ENCODE assay signal across 8 mouse cellular contexts in the genomic region with DNA sequence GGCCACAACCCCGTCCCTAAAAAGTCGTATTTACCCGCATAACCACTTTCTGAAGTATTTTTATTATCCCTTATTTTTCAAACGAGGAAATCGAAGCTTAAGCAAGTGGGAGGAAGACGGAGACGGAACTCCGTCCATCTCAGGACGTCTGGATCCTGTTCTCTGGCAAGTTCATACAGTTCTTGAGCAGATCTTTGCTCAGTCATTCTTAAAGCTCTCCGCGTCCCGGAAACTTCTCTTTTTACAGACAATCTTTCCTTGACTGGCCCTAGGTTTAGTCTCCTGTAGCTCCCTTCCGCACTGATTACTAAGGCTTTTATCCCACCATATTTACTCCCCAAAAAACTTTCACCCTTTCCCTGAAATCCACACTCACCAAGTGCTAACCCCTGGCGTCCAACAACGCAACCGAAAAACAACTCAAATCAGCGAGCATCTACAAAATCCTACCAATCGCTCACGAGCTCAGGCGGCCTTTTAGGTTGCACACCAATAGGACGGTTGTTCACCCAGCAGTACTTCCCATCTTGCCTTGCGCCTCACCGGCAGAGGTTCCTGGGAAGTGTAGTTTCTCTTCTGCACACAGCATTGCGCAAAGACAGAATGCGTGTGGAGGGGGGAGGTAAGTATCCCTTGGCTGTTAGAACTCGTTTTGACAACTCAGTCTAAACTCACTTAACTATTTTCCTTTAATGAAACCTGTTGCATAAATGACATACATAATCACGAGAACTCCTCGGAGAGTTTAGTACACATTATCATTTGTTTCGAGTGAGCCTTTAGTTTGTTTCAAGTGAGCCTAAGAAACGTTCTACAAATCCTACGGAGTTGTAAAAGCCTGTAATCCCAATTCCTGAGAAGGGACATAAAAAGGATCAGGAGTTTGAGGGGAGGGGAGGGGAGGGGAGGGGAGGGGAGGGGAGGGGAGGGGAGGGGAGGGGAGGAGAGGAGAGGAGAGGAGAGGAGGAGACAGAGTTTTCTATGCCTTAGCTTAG. TPM values are rescaled to one million over a fixed set of nuclear protein-coding genes. Genes with fewer than 3 reads are reported as not detected.
DNase-seq lines count a peak whose midpoint lies in the region; ATAC-seq lines count a peak whose summit lies in the region.

No protein-coding gene starts in this region.

- H3K36me3 ChIP-seq in intestine, embryonic 14.5 days (ENCODE audit: control insufficient read depth, insufficient read depth, low read length): peaks cover 10% of the 10 kb centered on the region

- intact Hi-C loops in left cerebral cortex, postnatal 14 days (cut with DNase I): no loop called here

- peaks cover 5% of the 10 kb centered on the region for H3K4me1 ChIP-seq in intestine, embryonic 14.5 days (replicated peaks; ENCODE audit: control insufficient read depth, insufficient read depth, low read length)

- H3K27me3 ChIP-seq in intestine, embryonic 14.5 days (replicated peaks; ENCODE audit: control insufficient read depth, insufficient read depth, low read length): no peaks in the 10 kb centered on the region

- peak; percentile 93 for ATAC-seq in intestine, embryonic 14.5 days (replicated peaks; ENCODE audit: low FRiP score, low TSS enrichment, low read depth)

- no peaks in the 10 kb centered on the region for H3K9me3 ChIP-seq in intestine, embryonic 14.5 days (ENCODE audit: control insufficient read depth, low read length)

- peak overlapping the region; percentile 78 for H3K4me3 ChIP-seq in intestine, embryonic 14.5 days (ENCODE audit: low read depth, low read length)

- 2% methylated on average over 31 of the region's 31 CpGs for WGBS in intestine, embryonic 14.5 days

- peak overlapping the region; percentile 61 for H3K4me2 ChIP-seq in intestine, embryonic 14.5 days (ENCODE audit: low read length)

- peak; percentile 59 to 71 for DNase-seq in adrenal gland, adult 18-20 months (ENCODE audit: low spot score in 2 of 2)
- DNase-seq in embryo, embryonic 11 days: peak; percentile 95
- DNase-seq in gastrocnemius, postnatal 25 days: peak; percentile 85
- DNase-seq in intestine, embryonic 14.5 days (ENCODE audit: low spot score): peak; percentile 82
- DNase-seq in left cerebral cortex, postnatal 14 days (ENCODE audit: low spot score in 2 of 2): peak; percentile 87
- DNase-seq in mesoderm, embryonic 11.5 days (ENCODE audit: low read depth, low spot score): peak; percentile 93
- DNase-seq in right cerebral cortex, postnatal 36 days (ENCODE audit: low spot score in 2 of 2): peak; percentile 77 to 88
- DNase-seq in yolk sac, embryonic 10.5 days (ENCODE audit: low spot score): peak; percentile 92

- H3K27ac ChIP-seq in intestine, embryonic 14.5 days (ENCODE audit: low read depth): peak overlapping the region; percentile 87

- peak overlapping the region; percentile 71 for H3K9ac ChIP-seq in intestine, embryonic 14.5 days (ENCODE audit: low read length)

RNA-seq across cellular contexts. Expression of gene Kdm5a, which starts 6.7 kb away (rescaled TPM):
- 10 to 100 TPM; 39.0 to 48.5 TPM for total RNA-seq in adrenal gland, adult 18-20 months (2021)
- 10 to 100 TPM; 18.4 to 19.1 TPM for total RNA-seq in gastrocnemius, postnatal 25 days (2021)
- polyA plus RNA-seq in intestine, embryonic 14.5 days (2014; fragmentation: Nextera tagmentation; extraction: Ambion mirVana): 50.6 and 54.7 TPM in 2 replicates
- 10 to 100 TPM; 37.0 to 37.8 TPM for total RNA-seq in left cerebral cortex, postnatal 14 days (2021)

RNA-seq across cellular contexts. Expression of gene Ccdc77, which starts 6.9 kb away (rescaled TPM):
- 1 to 10 TPM; 5.3 to 6.1 TPM for total RNA-seq in adrenal gland, adult 18-20 months (2021)
- 1 to 10 TPM; 3.2 to 4.3 TPM for total RNA-seq in gastrocnemius, postnatal 25 days (2021)
- polyA plus RNA-seq in intestine, embryonic 14.5 days (2014; fragmentation: Nextera tagmentation; extraction: Ambion mirVana): 21.5 and 24.6 TPM in 2 replicates
- total RNA-seq in left cerebral cortex, postnatal 14 days (2021): 1 to 10 TPM; 5.9 to 7.8 TPM

Comparison
In these comparisons a context has a peak if more than half of its experiments do, and no peak if none do; other contexts are left out.
1. Peak in every context shown above with its lines: DNase-seq, ATAC-seq, H3K4me3 ChIP-seq and H3K27ac ChIP-seq.